Mouse (Mus musculus) heart, adult 2 months (tissue): ENCODE measurements around the gene Zranb2. TPM values are rescaled to one million over a fixed set of nuclear protein-coding genes. Genes with fewer than 3 reads are reported as not detected.

Source experiments
- DNase-seq, 2 experiments: peaks; one replicate each; pipeline ENCODE4 v3.0.0; 2021
- H3K27ac ChIP-seq: fragments of 200-600 bp; 2 replicates; pipeline ENCODE4 v1.8.1; 2022
- H3K27me3 ChIP-seq: fragments of 200-500 bp; 2 replicates; pipeline ENCODE4 v1.6.1; 2012; ENCODE audit warnings: mild to moderate bottlenecking, low read length, inconsistent platforms, mixed read lengths; ENCODE audit not compliant: control insufficient read depth, insufficient read depth
- H3K36me3 ChIP-seq: fragments of 200-500 bp; 2 replicates; pipeline ENCODE4 v1.6.1; 2012; ENCODE audit warnings: low read length, inconsistent platforms; ENCODE audit not compliant: control insufficient read depth, insufficient read depth
- H3K4me1 ChIP-seq: fragments of 200-500 bp; 2 replicates; pipeline ENCODE4 v1.6.1; 2011; ENCODE audit warnings: low read length; ENCODE audit not compliant: control insufficient read depth, insufficient read depth
- H3K4me3 ChIP-seq: fragments of 200-600 bp; 2 replicates; pipeline ENCODE4 v1.8.1; 2022
- H3K79me2 ChIP-seq: fragments of 200-500 bp; replicated peaks from 2 replicates; pipeline ENCODE4 v1.6.1; 2012; ENCODE audit warnings: mild to moderate bottlenecking, inconsistent platforms, low read length, moderate library complexity, mixed read lengths; ENCODE audit not compliant: control insufficient read depth, insufficient read depth
- H3K9ac ChIP-seq: fragments of 200-500 bp; 2 replicates; pipeline ENCODE4 v1.6.1; 2012; ENCODE audit warnings: low read depth, mild to moderate bottlenecking, control low read depth, inconsistent platforms, low read length, mixed read lengths
- CTCF ChIP-seq: fragments of 200-600 bp; IDR thresholded peaks from 2 replicates; pipeline ENCODE4 v1.8.1; 2022; ENCODE audit warnings: antibody characterized with exemption, mild to moderate bottlenecking, moderate library complexity
- EP300 ChIP-seq: fragments of 200-500 bp; IDR thresholded peaks from 2 replicates; pipeline ENCODE4 v1.6.1; 2011; ENCODE audit warnings: low read depth, low read length, control low read depth; ENCODE audit not compliant: insufficient read depth
- POLR2A ChIP-seq: fragments of 200-500 bp; IDR thresholded peaks from 2 replicates; pipeline ENCODE4 v1.6.1; 2011; ENCODE audit warnings: mild to moderate bottlenecking, low read depth, low read length, control low read depth; ENCODE audit not compliant: insufficient read depth
- WGBS: fragments of 180-500 bp; shearing (Covaris S2); methylation state at CpG from one replicate; pipeline ENCODE4 v1.1.7; 2018; 5-methylcytosine and 5-hydroxymethylcytosine counted together
- intact Hi-C: fragments of 180-260 bp; cut with DNase I; formaldehyde crosslinking; loops from one replicate; pipeline ENCODE4 v1.15.1; 2025
- polyA plus RNA-seq: library from polyadenylated mRNA; depleted of rRNA; stranded (reverse); fragments of >200 nt; gene quantifications from 2 replicates; pipeline ENCODE4 v1.2.3, GENCODE M21; 2012
- total RNA-seq, 2 experiments: library from RNA; stranded (reverse); gene quantifications; 2 replicates each; pipeline ENCODE4 v1.2.3; 2021

Zranb2 gene
- total and polyA plus RNA-seq, 3 experiments, result 6.7 to 37.2 (median 36.3) TPM

- H3K79me2 ChIP-seq, result no peaks in the 10 kb centered on the region
- no peaks in the 10 kb centered on the region for H3K27me3 ChIP-seq
- no peaks in the 10 kb centered on the region for H3K4me1 ChIP-seq
- intact Hi-C loops, result no loop called here
- no peak for TF ChIP-seq CTCF
- no peak for TF ChIP-seq EP300
- TF ChIP-seq POLR2A, result no peak
- no peaks in the 10 kb centered on the region for H3K36me3 ChIP-seq
- no peak overlapping the region for H3K27ac ChIP-seq
- no peak for DNase-seq
- no peak overlapping the region for H3K9ac ChIP-seq
- no peak overlapping the region for H3K4me3 ChIP-seq
- WGBS, result 76% methylated on average over 1 of the region's 1 CpGs
Measured at GRCm38 (mm10) chr3:157576343-157576722, 42.4 kb downstream of the Zranb2 start.

GRCm38 (mm10) chr3:157576862-157577261 lies 42.9 kb downstream of the Zranb2 start:
- Histone ChIP-seq H3K4me3 (no peak overlapping the region), H3K4me1 (no peaks in the 10 kb centered on the region), H3K27me3 (no peaks in the 10 kb centered on the region), H3K79me2 (no peaks in the 10 kb centered on the region), H3K9ac (no peak overlapping the region), H3K36me3 (no peaks in the 10 kb centered on the region), H3K27ac (no peak overlapping the region)
- intact Hi-C loops, result no loop called here
- 44% methylated on average over 1 of the region's 1 CpGs for WGBS
- no peak for DNase-seq
- TF ChIP-seq EP300, result no peak
- TF ChIP-seq CTCF, result no peak
- TF ChIP-seq POLR2A, result no peak

GRCm38 (mm10) chr3:157578469-157579170 lies 44.7 kb downstream of the Zranb2 start:
- H3K27ac ChIP-seq, result no peak overlapping the region
- H3K4me1 ChIP-seq, result no peaks in the 10 kb centered on the region
- H3K36me3 ChIP-seq, result no peaks in the 10 kb centered on the region
- H3K79me2 ChIP-seq, result no peaks in the 10 kb centered on the region
- no peak for TF ChIP-seq POLR2A
- no peak for DNase-seq
- WGBS, result 69% methylated on average over 5 of the region's 5 CpGs
- H3K9ac ChIP-seq, result no peak overlapping the region
- no peak overlapping the region for H3K4me3 ChIP-seq
- intact Hi-C loops, result no loop called here
- H3K27me3 ChIP-seq, result no peaks in the 10 kb centered on the region

GRCm38 (mm10) chr3:157579376-157579775 lies 45.4 kb downstream of the Zranb2 start:
- H3K79me2 ChIP-seq, result no peaks in the 10 kb centered on the region
- DNase-seq, result no peak
- TF ChIP-seq EP300 (no peak), POLR2A (no peak), CTCF (no peak)

GRCm38 (mm10) chr3:157580299-157580698 lies 46.3 kb downstream of the Zranb2 start:
- WGBS, result 33% methylated on average over 4 of the region's 4 CpGs
- intact Hi-C loops, result no loop called here
- Histone ChIP-seq H3K79me2 (no peaks in the 10 kb centered on the region), H3K9ac (no peak overlapping the region), H3K36me3 (no peaks in the 10 kb centered on the region), H3K4me1 (no peaks in the 10 kb centered on the region), H3K27ac (no peak overlapping the region), H3K4me3 (no peak overlapping the region), H3K27me3 (no peaks in the 10 kb centered on the region)
- DNase-seq, result no peak
- no peak for TF ChIP-seq POLR2A
- no peak for TF ChIP-seq CTCF
- no peak for TF ChIP-seq EP300

More at GRCm38 (mm10) chr3:157579376-157579775, 45.4 kb downstream of the Zranb2 start:
- Histone ChIP-seq H3K27ac (no peak overlapping the region), H3K4me1 (no peaks in the 10 kb centered on the region), H3K9ac (no peak overlapping the region), H3K4me3 (no peak overlapping the region), H3K27me3 (no peaks in the 10 kb centered on the region), H3K36me3 (no peaks in the 10 kb centered on the region)
- WGBS, result 48% methylated on average over 2 of the region's 2 CpGs
- intact Hi-C loops, result no loop called here

- WGBS, result 43% methylated on average over 2 of the region's 2 CpGs
- Histone ChIP-seq H3K27ac (no peak overlapping the region), H3K79me2 (no peaks in the 10 kb centered on the region), H3K9ac (no peak overlapping the region), H3K4me3 (no peak overlapping the region), H3K27me3 (no peaks in the 10 kb centered on the region), H3K36me3 (no peaks in the 10 kb centered on the region), H3K4me1 (no peaks in the 10 kb centered on the region)
- TF ChIP-seq CTCF (no peak), POLR2A (no peak), EP300 (no peak)
- intact Hi-C loops, result no loop called here
- no peak for DNase-seq
Measured at GRCm38 (mm10) chr3:157581755-157582154, 47.8 kb downstream of the Zranb2 start.
